Mouse (Mus musculus): ENCODE results near the gene Fut4. TPM values are rescaled to one million over a fixed set of nuclear protein-coding genes. Genes with fewer than 3 reads are reported as not detected.

The Fut4 gene
- polyA plus RNA-seq, 1 experiment = not detected

DNA sequence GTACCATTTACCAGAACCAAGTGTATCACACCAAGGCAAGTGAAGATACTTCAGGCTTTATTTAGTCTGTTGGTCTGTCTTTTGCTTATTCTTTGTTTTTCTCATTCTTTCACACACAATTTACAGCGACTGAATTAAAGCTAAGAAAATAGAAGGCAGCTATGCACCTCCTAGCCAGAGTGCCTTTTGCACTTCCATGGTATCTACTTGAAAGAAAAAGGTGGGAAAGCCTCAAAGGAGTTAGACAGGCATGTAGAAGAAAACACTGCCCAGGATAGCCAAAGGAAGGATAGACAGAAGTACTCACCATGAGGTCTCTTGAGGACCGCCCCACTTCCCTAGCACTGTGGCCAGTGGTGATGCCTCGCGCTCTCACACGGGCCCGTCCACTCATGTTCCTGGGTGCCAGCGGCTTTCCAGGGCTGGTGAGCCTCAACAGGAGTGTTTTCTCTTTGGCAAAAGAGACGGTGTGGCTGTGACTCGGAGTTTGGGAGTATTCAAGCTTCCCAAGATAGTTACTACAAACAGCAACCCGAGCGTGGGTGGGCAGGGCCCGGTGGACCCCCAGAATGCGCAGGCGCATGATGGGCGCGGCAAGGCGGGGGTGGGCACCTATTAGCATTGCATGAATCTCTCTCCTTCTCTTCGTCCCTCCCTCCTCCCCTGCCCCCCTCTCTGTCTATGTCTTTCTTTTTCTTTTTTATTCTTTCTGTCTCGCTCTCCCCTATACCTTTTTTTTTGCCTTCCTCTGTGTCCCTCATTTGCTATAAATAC is 11.9 kb downstream of the Fut4 start, which contains the start of gene Piwil4:
Gene Piwil4 (minus strand): TSS at position 583 of the 774 bp plus-strand sequence.
- no peak for TF ChIP-seq GATA1 (IDR thresholded peaks at IDR 0.05; ENCODE audit: low read length)

DNA sequence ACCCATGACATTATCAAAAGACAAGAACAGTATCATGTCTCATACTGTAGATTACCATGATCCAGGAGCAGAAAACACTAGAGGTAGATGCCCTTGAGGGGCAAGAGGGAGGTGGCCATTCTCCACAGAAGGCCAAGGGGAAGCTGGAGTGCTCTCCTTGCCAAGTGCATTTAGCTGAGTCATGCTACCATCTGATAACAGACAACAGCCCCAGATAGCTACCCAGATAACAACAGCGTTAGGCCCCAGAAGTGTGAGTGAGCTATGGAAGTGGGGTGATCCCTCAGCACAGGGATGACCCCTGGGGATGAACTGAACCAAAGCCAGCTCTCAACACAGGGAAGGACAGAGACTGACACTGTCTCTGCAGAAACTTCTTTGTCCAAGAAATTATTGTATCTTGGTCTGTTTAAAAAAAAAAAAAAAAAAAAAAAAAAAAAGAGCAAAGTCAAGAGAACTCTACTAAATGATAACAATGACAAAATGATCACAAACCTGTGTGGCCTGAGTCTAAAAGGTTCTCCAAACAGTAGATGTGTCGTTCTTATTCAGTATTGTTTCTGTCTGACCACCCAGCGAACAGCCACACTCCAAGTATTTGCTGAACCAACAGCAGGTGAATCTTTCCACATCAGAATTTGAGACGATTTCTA is 12.6 kb downstream of the Fut4 start:
- TF ChIP-seq GATA1 (IDR thresholded peaks at IDR 0.05; ENCODE audit: low read length) = peak; percentile 52

DNA sequence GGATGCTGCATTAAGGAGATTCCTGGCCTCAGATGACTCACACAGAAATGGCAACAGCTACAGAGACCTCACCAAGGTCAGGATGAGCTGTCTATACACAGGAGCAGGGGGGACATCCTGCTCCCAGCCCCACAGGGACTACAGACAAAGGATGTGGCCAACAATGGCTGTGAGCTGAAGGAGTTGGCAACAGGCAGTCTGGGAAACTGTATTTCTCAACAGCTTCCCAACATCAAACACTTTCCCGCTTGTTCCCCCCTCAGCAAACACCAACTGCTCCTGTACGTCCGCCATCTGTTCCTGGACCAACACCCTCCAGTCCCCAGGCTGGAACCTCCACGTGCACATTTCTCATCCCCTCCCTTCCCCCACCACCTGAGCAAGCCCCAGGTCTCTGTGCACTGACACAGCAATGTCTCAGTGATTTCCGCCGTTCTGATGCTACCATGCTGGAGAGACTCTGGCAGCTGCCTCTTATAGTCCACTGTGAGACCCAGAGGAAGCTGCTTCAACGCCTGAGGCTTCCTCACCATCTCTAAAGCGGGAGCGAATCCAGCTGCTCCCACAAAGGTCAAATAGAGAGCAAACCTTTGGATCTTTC is 21.2 kb downstream of the Fut4 start:
- no peak for TF ChIP-seq GATA1 (IDR thresholded peaks at IDR 0.05; ENCODE audit: low read length)

GRCm38 (mm10) chr9:14728365-14728764 is 23.8 kb downstream of the Fut4 start:
- TF ChIP-seq GATA1 (IDR thresholded peaks at IDR 0.05; ENCODE audit: low read length) = no peak

DNA sequence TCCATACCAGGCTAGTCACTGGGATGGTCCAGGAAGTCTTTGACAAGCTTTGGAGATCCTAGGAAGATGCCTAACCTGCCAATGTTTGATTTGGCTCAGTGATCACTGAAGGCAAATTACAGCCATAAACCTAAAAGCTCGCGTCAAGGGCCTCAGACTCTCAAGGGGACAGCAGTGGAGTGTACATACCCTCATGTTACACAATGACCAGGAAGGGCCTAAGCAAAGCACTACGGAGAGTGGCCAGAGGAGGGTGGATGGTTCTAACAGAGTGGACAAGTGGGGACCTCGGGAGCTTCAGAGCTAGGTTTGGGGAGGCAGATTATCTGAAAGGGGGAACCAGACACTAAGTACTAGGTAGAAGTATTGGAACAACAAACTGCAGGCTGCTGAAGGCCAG is 25.6 kb downstream of the Fut4 start:
- no peak for TF ChIP-seq GATA1 (IDR thresholded peaks at IDR 0.05; ENCODE audit: low read length)

GRCm38 (mm10) chr9:14726005-14726404 is 26.2 kb downstream of the Fut4 start:
- no peak for TF ChIP-seq GATA1 (IDR thresholded peaks at IDR 0.05; ENCODE audit: low read length)

DNA sequence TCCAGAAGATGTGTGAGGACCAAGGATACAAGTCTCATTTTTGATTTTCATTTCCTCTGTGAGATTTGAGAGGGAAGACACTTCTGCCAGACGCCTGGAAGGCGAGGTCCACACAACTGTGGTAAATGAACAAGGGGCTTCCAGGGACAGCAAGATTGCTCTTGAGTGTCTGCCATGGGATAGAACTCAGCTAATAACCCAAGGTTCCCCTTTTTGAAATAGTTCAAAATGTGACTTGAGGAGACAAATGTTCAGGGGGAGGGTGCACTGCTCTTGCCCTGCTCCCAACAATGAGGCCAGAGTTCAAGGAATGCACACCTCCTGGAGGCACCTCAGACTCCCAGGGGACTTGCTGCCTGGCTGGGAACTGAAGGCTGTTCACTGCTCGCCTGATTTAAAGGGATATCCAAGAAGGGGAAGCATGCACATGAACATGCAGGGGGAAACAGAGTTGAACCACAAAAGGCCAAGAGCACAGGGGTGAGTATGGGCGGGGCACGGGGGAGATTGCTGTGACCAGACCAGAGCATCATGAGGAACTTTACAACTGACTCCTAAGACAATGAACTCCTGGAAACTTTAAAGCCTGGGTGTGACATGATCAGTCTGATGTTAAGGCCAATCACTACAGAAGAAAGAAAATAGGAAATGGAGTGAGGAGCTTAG is 27.3 kb downstream of the Fut4 start:
- TF ChIP-seq GATA1 (IDR thresholded peaks at IDR 0.05; ENCODE audit: low read length) = no peak

- TF ChIP-seq GATA1 (IDR thresholded peaks at IDR 0.05; ENCODE audit: low read length) = no peak
These were observed 30.6 kb downstream of the Fut4 start for GRCm38 (mm10) chr9:14721610-14722009.

DNA sequence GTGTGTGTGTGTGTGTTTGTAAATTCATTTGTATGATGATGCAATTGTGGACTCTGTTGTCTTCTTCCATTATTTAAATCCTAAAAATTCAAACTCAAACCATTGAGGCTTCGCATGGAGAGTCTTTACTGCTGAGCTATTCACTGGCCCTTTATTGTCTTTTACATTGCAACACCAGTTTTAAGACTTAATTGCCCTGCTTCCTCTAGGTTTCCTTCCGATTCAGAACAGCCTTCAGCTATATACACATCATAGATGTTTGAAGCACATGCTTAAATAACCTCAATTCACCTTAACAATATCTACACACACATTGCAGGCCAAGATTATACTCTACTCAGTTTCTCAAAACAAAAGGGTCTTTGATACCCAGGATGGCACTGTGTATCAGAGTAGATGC is 31.8 kb downstream of the Fut4 start:
- TF ChIP-seq GATA1 (IDR thresholded peaks at IDR 0.05; ENCODE audit: low read length) = no peak

GRCm38 (mm10) chr9:14718332-14718691 is 33.9 kb downstream of the Fut4 start:
- no peak for TF ChIP-seq GATA1 (IDR thresholded peaks at IDR 0.05; ENCODE audit: low read length)

GRCm38 (mm10) chr9:14717689-14718331 is 34.4 kb downstream of the Fut4 start:
- TF ChIP-seq GATA1 (IDR thresholded peaks at IDR 0.05; ENCODE audit: low read length) = no peak

DNA sequence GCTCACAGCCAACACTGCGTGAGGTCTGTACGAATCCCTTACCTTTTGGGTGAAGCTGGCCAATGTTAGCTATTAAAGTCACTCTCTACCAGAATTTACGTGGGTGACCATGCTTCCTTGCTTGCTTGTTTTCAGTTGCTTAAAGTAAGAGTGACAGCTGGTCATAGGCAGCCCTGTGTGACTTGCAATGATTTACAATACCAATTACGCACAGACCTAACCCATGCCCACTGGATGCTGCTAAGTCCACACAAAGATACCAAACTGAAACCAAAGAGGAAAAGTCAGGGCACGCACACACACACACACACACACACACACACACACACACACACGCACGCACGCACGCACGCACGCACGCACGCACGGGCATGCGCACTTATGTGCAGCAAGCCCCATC is 36.9 kb downstream of the Fut4 start:
- no peak for TF ChIP-seq GATA1 (IDR thresholded peaks at IDR 0.05; ENCODE audit: low read length)

- TF ChIP-seq GATA1 (IDR thresholded peaks at IDR 0.05; ENCODE audit: low read length) = no peak
These were observed 41.3 kb downstream of the Fut4 start for GRCm38 (mm10) chr9:14710910-14711309.

DNA sequence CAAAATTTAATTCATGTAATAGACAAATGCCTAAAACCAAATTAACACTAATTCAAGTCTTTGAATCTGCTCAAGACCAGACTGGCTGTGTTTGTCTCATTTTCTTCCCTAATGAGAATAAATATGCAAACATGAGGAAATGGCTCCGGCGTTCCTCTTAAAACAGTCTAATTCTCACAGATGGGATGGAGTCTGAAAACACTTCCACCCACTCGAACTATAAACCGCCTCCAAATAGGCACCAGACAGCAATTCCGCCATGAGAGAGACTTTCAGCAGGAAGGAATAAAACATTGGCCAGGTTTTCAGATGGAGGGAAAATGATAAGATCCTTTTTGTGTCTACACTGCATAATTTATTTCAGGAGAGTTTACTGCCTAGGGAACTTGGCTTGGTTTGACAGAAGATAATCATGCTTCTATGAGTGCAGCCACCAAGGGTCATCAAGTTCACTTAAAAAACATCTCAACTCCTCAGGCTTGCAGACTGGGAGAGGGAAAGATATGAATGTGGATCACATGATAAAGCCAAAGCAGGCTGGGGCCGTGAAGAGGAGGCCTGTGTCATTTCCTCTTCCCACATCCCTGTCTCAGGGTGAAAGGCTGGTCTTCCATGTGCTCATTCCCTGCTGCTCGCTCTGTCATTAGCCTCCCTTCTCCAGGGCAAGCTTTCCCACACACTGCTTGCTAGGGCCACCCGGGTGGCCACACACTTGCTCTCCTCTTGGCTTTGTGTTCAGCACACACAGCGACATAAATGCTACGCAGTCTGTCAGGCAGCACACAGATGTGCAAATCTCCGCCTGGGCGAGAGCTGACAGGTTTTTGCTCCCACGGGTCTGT is 46.7 kb downstream of the Fut4 start:
- no peak for TF ChIP-seq GATA1 (IDR thresholded peaks at IDR 0.05; ENCODE audit: low read length)

DNA sequence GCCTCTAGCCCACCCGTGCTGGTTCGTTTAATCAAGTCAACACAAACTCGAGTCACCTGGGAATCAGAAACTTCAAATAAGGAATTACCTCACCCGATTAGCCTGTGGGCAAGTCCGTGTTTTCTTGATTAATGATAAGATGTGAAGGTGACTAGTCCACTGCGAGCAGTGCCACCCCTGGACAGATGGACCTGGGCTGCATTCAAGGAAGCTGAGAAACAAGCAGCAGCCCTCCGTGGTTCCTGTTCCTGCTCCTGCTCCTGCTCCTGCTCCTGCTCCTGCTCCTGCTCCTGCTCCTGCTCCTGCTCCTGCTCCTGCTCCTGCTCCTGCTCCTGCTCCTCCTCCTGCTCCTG is 52.9 kb downstream of the Fut4 start:
- TF ChIP-seq GATA1 (IDR thresholded peaks at IDR 0.05; ENCODE audit: low read length) = no peak

Measured in G1E-ER4 (cell line).